Mouse (Mus musculus) adrenal gland, postnatal 0 days (tissue): ENCODE data around the gene Wdr74. TPM values are rescaled to one million over a fixed set of nuclear protein-coding genes. Genes with fewer than 3 reads are reported as not detected.

Experiments
- microRNA-seq: library from miRNA; unstranded; fragments of <30 nt; microRNA quantifications from one replicate; pipeline ENCODE4, GENCODE M21; 2016; ENCODE audit warnings: borderline replicate concordance; ENCODE audit not compliant: insufficient number of aligned reads
- polyA plus RNA-seq: library from polyadenylated mRNA; unstranded; fragments of >200 nt; fragmentation: Nextera tagmentation; extraction: Ambion mirVana; gene quantifications from 2 replicates; pipeline ENCODE4 v1.2.1, GENCODE M21; 2015

Gene Wdr74
- 55.6 and 64.3 TPM in 2 replicates for polyA plus RNA-seq

GRCm38 (mm10) chr19:8735389-8736159 lies at the start of gene Wdr74:
Wdr74 (plus strand) TSS chr19:8735827.

GRCm38 (mm10) chr19:8722907-8723573 lies 12.6 kb upstream of the Wdr74 start, which contains the start of gene Slc3a2:
Slc3a2 (minus strand) TSS chr19:8723369.

GRCm38 (mm10) chr19:8740603-8741002 lies 5.0 kb downstream of the Wdr74 start, which contains the start of gene 1700092M07Rik:
1700092M07Rik (plus strand) TSS chr19:8740718.

GRCm38 (mm10) chr19:8741243-8741869 lies 5.7 kb downstream of the Wdr74 start, which contains the start of gene Stx5a:
Stx5a (plus strand) TSS chr19:8741413.

GRCm38 (mm10) chr19:8756635-8757387 lies 21.2 kb downstream of the Wdr74 start, which contains the start of gene Nxf1:
Nxf1 (plus strand) TSS chr19:8757073.

GRCm38 (mm10) chr19:8770567-8771270 lies 35.1 kb downstream of the Wdr74 start, which contains the start of gene Tmem223:
Tmem223 (plus strand) TSS chr19:8770996.

GRCm38 (mm10) chr19:8774086-8774835 lies 38.6 kb downstream of the Wdr74 start, which contains the start of gene Tmem179b:
Tmem179b (minus strand) TSS chr19:8774467.

GRCm38 (mm10) chr19:8786008-8786781 lies 50.6 kb downstream of the Wdr74 start, which contains the start of gene Taf6l:
Taf6l (minus strand) TSS chr19:8786417.

Small RNA genes within 50 kb of the gene (microRNA-seq; reads per million reads assigned to microRNA genes)
- gene Mir6992 = not detected

Other genes with a start within 250 kb of the Wdr74 start
- gene Slc22a8, start 144.6 kb upstream of the Wdr74 start, polyA plus RNA-seq = 0.18 and 0.49 TPM in 2 replicates
- gene Slc22a6, start 117.8 kb upstream of the Wdr74 start, polyA plus RNA-seq = 0.23 and 0.54 TPM in 2 replicates
- gene Chrm1, start 72.0 kb upstream of the Wdr74 start, polyA plus RNA-seq = 0.91 and 2.2 TPM in 2 replicates
- gene Slc3a2, start 12.5 kb upstream of the Wdr74 start, polyA plus RNA-seq = 83.1 and 141 TPM in 2 replicates
- gene 1700092M07Rik, start 4.9 kb downstream of the Wdr74 start, polyA plus RNA-seq = not detected in 2 replicates
- gene Stx5a, start 5.6 kb downstream of the Wdr74 start, polyA plus RNA-seq = 85.3 and 122 TPM in 2 replicates
- 57.3 and 70.5 TPM in 2 replicates for gene Nxf1, start 21.2 kb downstream of the Wdr74 start, polyA plus RNA-seq
- gene Tmem223, start 35.2 kb downstream of the Wdr74 start, polyA plus RNA-seq = 187 and 192 TPM in 2 replicates
- gene Tmem179b, start 38.6 kb downstream of the Wdr74 start, polyA plus RNA-seq = 117 and 159 TPM in 2 replicates
- gene Taf6l, start 50.6 kb downstream of the Wdr74 start, polyA plus RNA-seq = 14.0 and 14.5 TPM in 2 replicates
- 250 and 252 TPM in 2 replicates for gene Polr2g, start 62.8 kb downstream of the Wdr74 start, polyA plus RNA-seq
- 3.5 and 3.7 TPM in 2 replicates for gene Zbtb3, start 66.7 kb downstream of the Wdr74 start, polyA plus RNA-seq
- 19.5 and 25.9 TPM in 2 replicates for gene Ttc9c, start 83.5 kb downstream of the Wdr74 start, polyA plus RNA-seq
- gene Hnrnpul2, start 84.2 kb downstream of the Wdr74 start, polyA plus RNA-seq = 2.6 and 4.1 TPM in 2 replicates
- not detected in 2 replicates for gene AC129217.1, start 93.9 kb downstream of the Wdr74 start, polyA plus RNA-seq
- 50.5 and 77.3 TPM in 2 replicates for gene Bscl2, start 101.6 kb downstream of the Wdr74 start, polyA plus RNA-seq
- 32.7 and 80.6 TPM in 2 replicates for gene Gng3, start 103.4 kb downstream of the Wdr74 start, polyA plus RNA-seq
- 15.3 and 22.8 TPM in 2 replicates for gene Lrrn4cl, start 114.9 kb downstream of the Wdr74 start, polyA plus RNA-seq
- gene Ubxn1, start 135.7 kb downstream of the Wdr74 start, polyA plus RNA-seq = 177 and 268 TPM in 2 replicates
- gene Uqcc3, start 145.1 kb downstream of the Wdr74 start, polyA plus RNA-seq = 120 and 130 TPM in 2 replicates
- 69.8 and 70.7 TPM in 2 replicates for gene Lbhd1, start 147.9 kb downstream of the Wdr74 start, polyA plus RNA-seq
- gene Gm49403, start 148.1 kb downstream of the Wdr74 start, polyA plus RNA-seq = not detected in 2 replicates
- 76.8 and 83.8 TPM in 2 replicates for gene 1810009A15Rik, start 153.0 kb downstream of the Wdr74 start, polyA plus RNA-seq
- gene Gm49416, start 153.1 kb downstream of the Wdr74 start, polyA plus RNA-seq = not detected in 2 replicates
- 15.9 and 19.0 TPM in 2 replicates for gene Ints5, start 157.2 kb downstream of the Wdr74 start, polyA plus RNA-seq
- gene Ganab, start 162.2 kb downstream of the Wdr74 start, polyA plus RNA-seq = 35.9 and 58.5 TPM in 2 replicates
- 35.8 and 37.6 TPM in 2 replicates for gene B3gat3, start 184.5 kb downstream of the Wdr74 start, polyA plus RNA-seq
- gene Rom1, start 193.5 kb downstream of the Wdr74 start, polyA plus RNA-seq = 10.2 and 10.6 TPM in 2 replicates
- 22.1 and 29.4 TPM in 2 replicates for gene Eml3, start 193.7 kb downstream of the Wdr74 start, polyA plus RNA-seq
- gene Mta2, start 206.0 kb downstream of the Wdr74 start, polyA plus RNA-seq = 62.8 and 87.3 TPM in 2 replicates
- 11.2 and 17.6 TPM in 2 replicates for gene Tut1, start 218.0 kb downstream of the Wdr74 start, polyA plus RNA-seq
- 168 and 205 TPM in 2 replicates for gene Eef1g, start 231.2 kb downstream of the Wdr74 start, polyA plus RNA-seq